Mouse (Mus musculus): ENCODE measurements around the gene Usp11. TPM values are rescaled to one million over a fixed set of nuclear protein-coding genes. Genes with fewer than 3 reads are reported as not detected.

The Usp11 gene
- 30.8 and 33.6 TPM in 2 replicates for polyA plus RNA-seq (2015; fragmentation: Nextera tagmentation; extraction: Ambion mirVana)

GRCm38 (mm10) chrX:20703741-20704290 lies at the start of gene Usp11:
Gene Usp11, plus strand, starts transcription at chrX:20703906.
- peak; percentile 55; the same call in 1 of the 2 replicates for ATAC-seq (ENCODE audit: insufficient read depth, low FRiP score)
- H3K4me1 ChIP-seq (ENCODE audit: control insufficient read depth, insufficient read depth, low read length), result no peaks in the 10 kb centered on the region
- no peaks in the 10 kb centered on the region for H3K9me3 ChIP-seq (replicated peaks; ENCODE audit: control insufficient read depth, low read length)
- H3K27me3 ChIP-seq (ENCODE audit: control insufficient read depth, insufficient read depth, low read length), result no peaks in the 10 kb centered on the region
- H3K27ac ChIP-seq (ENCODE audit: low read length), result peak within 1 kb of the TSS; percentile 93
- H3K4me2 ChIP-seq (ENCODE audit: low read depth, low read length), result peak within 1 kb of the TSS; percentile 51
- WGBS, result 13% methylated on average over 31 of the region's 32 CpGs
- peak within 1 kb of the TSS; percentile 75 for H3K9ac ChIP-seq (ENCODE audit: low read length)
- H3K4me3 ChIP-seq (replicated peaks; ENCODE audit: low read length), result peak within 1 kb of the TSS; percentile 64
- H3K36me3 ChIP-seq (ENCODE audit: control insufficient read depth, insufficient read depth, low read length), result 0 out of 2 replicates have a peak, but pooled peaks cover 3% of the 10 kb centered on the region

- no peaks in the 10 kb centered on the region for H3K4me1 ChIP-seq (ENCODE audit: control insufficient read depth, insufficient read depth, low read length)
- ATAC-seq (ENCODE audit: insufficient read depth, low FRiP score), result no peak
- no peak overlapping the region for H3K9ac ChIP-seq (ENCODE audit: low read length)
- no peaks in the 10 kb centered on the region for H3K27me3 ChIP-seq (ENCODE audit: control insufficient read depth, insufficient read depth, low read length)
- no peak overlapping the region for H3K27ac ChIP-seq (ENCODE audit: low read length)
- peak overlapping the region; percentile 71 for H3K4me2 ChIP-seq (ENCODE audit: low read depth, low read length)
- 31% methylated on average over 5 of the region's 5 CpGs for WGBS
- peak overlapping the region; percentile 57 for H3K4me3 ChIP-seq (replicated peaks; ENCODE audit: low read length)
- H3K9me3 ChIP-seq (replicated peaks; ENCODE audit: control insufficient read depth, low read length), result no peaks in the 10 kb centered on the region
- H3K36me3 ChIP-seq (ENCODE audit: control insufficient read depth, insufficient read depth, low read length), result no peaks in the 10 kb centered on the region
Measured at GRCm38 (mm10) chrX:20657593-20657992, 46.1 kb upstream of the Usp11 start.

- Histone ChIP-seq H3K27me3 (ENCODE audit: control insufficient read depth, insufficient read depth, low read length) (no peaks in the 10 kb centered on the region), H3K4me2 (ENCODE audit: low read depth, low read length) (peak within 1 kb of the TSS; percentile 71), H3K36me3 (ENCODE audit: control insufficient read depth, insufficient read depth, low read length) (no peaks in the 10 kb centered on the region), H3K4me1 (ENCODE audit: control insufficient read depth, insufficient read depth, low read length) (no peaks in the 10 kb centered on the region), H3K9me3 (replicated peaks; ENCODE audit: control insufficient read depth, low read length) (no peaks in the 10 kb centered on the region), H3K9ac (ENCODE audit: low read length) (peak within 1 kb of the TSS; percentile 75), H3K4me3 (replicated peaks; ENCODE audit: low read length) (peak within 1 kb of the TSS; percentile 57), H3K27ac (ENCODE audit: low read length) (peak within 1 kb of the TSS; percentile 46; the same call in 1 of the 2 replicates)
- WGBS, result 17% methylated on average over 27 of the region's 27 CpGs
- ATAC-seq (ENCODE audit: insufficient read depth, low FRiP score), result peak; percentile 89
Measured at GRCm38 (mm10) chrX:20658026-20658652, 45.6 kb upstream of the Usp11 start, which contains the start of gene Uba1. Gene Uba1, plus strand, starts transcription at chrX:20658326.

- Histone ChIP-seq H3K9me3 (replicated peaks; ENCODE audit: control insufficient read depth, low read length) (no peaks in the 10 kb centered on the region), H3K27me3 (ENCODE audit: control insufficient read depth, insufficient read depth, low read length) (no peaks in the 10 kb centered on the region), H3K4me3 (replicated peaks; ENCODE audit: low read length) (peak overlapping the region; percentile 57), H3K4me1 (ENCODE audit: control insufficient read depth, insufficient read depth, low read length) (no peaks in the 10 kb centered on the region), H3K27ac (ENCODE audit: low read length) (0 out of 2 replicates have a peak overlapping the region, but pooled peaks have one; percentile 46), H3K36me3 (ENCODE audit: control insufficient read depth, insufficient read depth, low read length) (no peaks in the 10 kb centered on the region), H3K9ac (ENCODE audit: low read length) (peak overlapping the region; percentile 75), H3K4me2 (ENCODE audit: low read depth, low read length) (peak overlapping the region; percentile 71)
- no peak for ATAC-seq (ENCODE audit: insufficient read depth, low FRiP score)
- 17% methylated on average over 24 of the region's 24 CpGs for WGBS
Measured at GRCm38 (mm10) chrX:20658891-20659406, 44.8 kb upstream of the Usp11 start.

- Histone ChIP-seq H3K4me1 (ENCODE audit: control insufficient read depth, insufficient read depth, low read length) (no peaks in the 10 kb centered on the region), H3K9ac (ENCODE audit: low read length) (no peak overlapping the region), H3K27ac (ENCODE audit: low read length) (peak overlapping the region; percentile 49; the same call in 1 of the 2 replicates), H3K9me3 (replicated peaks; ENCODE audit: control insufficient read depth, low read length) (no peaks in the 10 kb centered on the region), H3K4me2 (ENCODE audit: low read depth, low read length) (no peak overlapping the region), H3K27me3 (ENCODE audit: control insufficient read depth, insufficient read depth, low read length) (no peaks in the 10 kb centered on the region), H3K36me3 (ENCODE audit: control insufficient read depth, insufficient read depth, low read length) (no peaks in the 10 kb centered on the region), H3K4me3 (replicated peaks; ENCODE audit: low read length) (no peak overlapping the region)
- 27% methylated on average over 5 of the region's 5 CpGs for WGBS
- ATAC-seq (ENCODE audit: insufficient read depth, low FRiP score), result 0 out of 2 replicates have a peak, but pooled peaks have one; percentile 1
Measured at GRCm38 (mm10) chrX:20662317-20662715, 41.4 kb upstream of the Usp11 start.

GRCm38 (mm10) chrX:20662716-20663443 lies 40.8 kb upstream of the Usp11 start:
- H3K9me3 ChIP-seq (replicated peaks; ENCODE audit: control insufficient read depth, low read length), result no peaks in the 10 kb centered on the region
- peak overlapping the region; percentile 66 for H3K4me2 ChIP-seq (ENCODE audit: low read depth, low read length)
- peak overlapping the region; percentile 80 for H3K9ac ChIP-seq (ENCODE audit: low read length)
- no peaks in the 10 kb centered on the region for H3K27me3 ChIP-seq (ENCODE audit: control insufficient read depth, insufficient read depth, low read length)
- no peaks in the 10 kb centered on the region for H3K36me3 ChIP-seq (ENCODE audit: control insufficient read depth, insufficient read depth, low read length)
- no peaks in the 10 kb centered on the region for H3K4me1 ChIP-seq (ENCODE audit: control insufficient read depth, insufficient read depth, low read length)
- peak overlapping the region; percentile 68 for H3K4me3 ChIP-seq (replicated peaks; ENCODE audit: low read length)
- ATAC-seq (ENCODE audit: insufficient read depth, low FRiP score), result peak; percentile 87
- H3K27ac ChIP-seq (ENCODE audit: low read length), result peak overlapping the region; percentile 71
- WGBS, result 14% methylated on average over 25 of the region's 28 CpGs

- ATAC-seq (ENCODE audit: insufficient read depth, low FRiP score), result no peak
- Histone ChIP-seq H3K9ac (ENCODE audit: low read length) (peak overlapping the region; percentile 80), H3K4me2 (ENCODE audit: low read depth, low read length) (peak overlapping the region; percentile 66), H3K4me3 (replicated peaks; ENCODE audit: low read length) (peak overlapping the region; percentile 68), H3K36me3 (ENCODE audit: control insufficient read depth, insufficient read depth, low read length) (0 out of 2 replicates have a peak, but pooled peaks cover 2% of the 10 kb centered on the region), H3K27ac (ENCODE audit: low read length) (peak overlapping the region; percentile 71; the same call in 1 of the 2 replicates), H3K4me1 (ENCODE audit: control insufficient read depth, insufficient read depth, low read length) (no peaks in the 10 kb centered on the region), H3K27me3 (ENCODE audit: control insufficient read depth, insufficient read depth, low read length) (no peaks in the 10 kb centered on the region), H3K9me3 (replicated peaks; ENCODE audit: control insufficient read depth, low read length) (no peaks in the 10 kb centered on the region)
- 14% methylated on average over 9 of the region's 9 CpGs for WGBS
Measured at GRCm38 (mm10) chrX:20663444-20663790, 40.3 kb upstream of the Usp11 start.

- peak; percentile 95 for ATAC-seq (ENCODE audit: insufficient read depth, low FRiP score)
- Histone ChIP-seq H3K4me2 (ENCODE audit: low read depth, low read length) (peak within 1 kb of the TSS; percentile 63), H3K9me3 (replicated peaks; ENCODE audit: control insufficient read depth, low read length) (no peaks in the 10 kb centered on the region), H3K36me3 (ENCODE audit: control insufficient read depth, insufficient read depth, low read length) (0 out of 2 replicates have a peak, but pooled peaks cover 5% of the 10 kb centered on the region), H3K4me3 (replicated peaks; ENCODE audit: low read length) (peak within 1 kb of the TSS; percentile 69), H3K4me1 (ENCODE audit: control insufficient read depth, insufficient read depth, low read length) (peaks cover 4% of the 10 kb centered on the region; the same call in 1 of the 2 replicates), H3K27ac (ENCODE audit: low read length) (peak within 1 kb of the TSS; percentile 97), H3K9ac (ENCODE audit: low read length) (peak within 1 kb of the TSS; percentile 92), H3K27me3 (ENCODE audit: control insufficient read depth, insufficient read depth, low read length) (no peaks in the 10 kb centered on the region)
- 14% methylated on average over 16 of the region's 16 CpGs for WGBS
Measured at GRCm38 (mm10) chrX:20687519-20688067, 16.1 kb upstream of the Usp11 start, which contains the start of gene Cdk16. Gene Cdk16, plus strand, starts transcription at chrX:20687954.
